Mouse (Mus musculus) large intestine, adult 2 months (tissue): ENCODE measurements around the gene Cyp27a1. TPM values are rescaled to one million over a fixed set of nuclear protein-coding genes. Genes with fewer than 3 reads are reported as not detected.

Experiments
- DNase-seq: peaks from one replicate; pipeline ENCODE4 v3.0.0-alpha.2; 2012; ENCODE audit warnings: low read depth, low spot score
- WGBS: fragments of 180-500 bp; shearing (Covaris S2); methylation state at CpG from one replicate; pipeline ENCODE4 v1.1.7; 2018; 5-methylcytosine and 5-hydroxymethylcytosine counted together
- polyA plus RNA-seq: library from polyadenylated mRNA; depleted of rRNA; stranded (reverse); fragments of >200 nt; gene quantifications from 2 replicates; pipeline ENCODE4 v1.2.3, GENCODE M21; 2012; rRNA removed

Gene Cyp27a1
- polyA plus RNA-seq, 1 experiment, result 17.2 TPM

DNA sequence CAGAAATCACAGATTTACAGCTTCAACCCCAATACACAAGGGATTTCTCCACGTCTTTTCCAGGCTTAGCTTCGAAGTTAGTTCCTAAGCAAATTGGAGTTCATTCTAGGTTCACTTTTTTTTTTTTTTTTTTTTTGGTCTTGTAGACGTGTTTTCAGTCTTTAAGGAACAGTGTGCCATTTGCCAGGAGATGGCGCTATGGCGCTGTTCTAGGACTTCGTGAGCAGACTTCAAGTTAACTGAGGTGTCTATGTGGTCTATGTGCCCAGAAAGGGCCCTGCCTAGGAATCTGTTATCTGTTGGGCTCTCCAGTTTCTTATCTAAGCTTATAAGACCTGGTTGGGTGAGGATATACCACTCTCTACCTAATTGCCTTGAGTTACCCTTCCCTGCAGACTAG, 49.7 kb downstream of the Cyp27a1 start:
- peak; percentile 44 for DNase-seq
- 2% methylated on average over 6 of the region's 6 CpGs for WGBS

DNA sequence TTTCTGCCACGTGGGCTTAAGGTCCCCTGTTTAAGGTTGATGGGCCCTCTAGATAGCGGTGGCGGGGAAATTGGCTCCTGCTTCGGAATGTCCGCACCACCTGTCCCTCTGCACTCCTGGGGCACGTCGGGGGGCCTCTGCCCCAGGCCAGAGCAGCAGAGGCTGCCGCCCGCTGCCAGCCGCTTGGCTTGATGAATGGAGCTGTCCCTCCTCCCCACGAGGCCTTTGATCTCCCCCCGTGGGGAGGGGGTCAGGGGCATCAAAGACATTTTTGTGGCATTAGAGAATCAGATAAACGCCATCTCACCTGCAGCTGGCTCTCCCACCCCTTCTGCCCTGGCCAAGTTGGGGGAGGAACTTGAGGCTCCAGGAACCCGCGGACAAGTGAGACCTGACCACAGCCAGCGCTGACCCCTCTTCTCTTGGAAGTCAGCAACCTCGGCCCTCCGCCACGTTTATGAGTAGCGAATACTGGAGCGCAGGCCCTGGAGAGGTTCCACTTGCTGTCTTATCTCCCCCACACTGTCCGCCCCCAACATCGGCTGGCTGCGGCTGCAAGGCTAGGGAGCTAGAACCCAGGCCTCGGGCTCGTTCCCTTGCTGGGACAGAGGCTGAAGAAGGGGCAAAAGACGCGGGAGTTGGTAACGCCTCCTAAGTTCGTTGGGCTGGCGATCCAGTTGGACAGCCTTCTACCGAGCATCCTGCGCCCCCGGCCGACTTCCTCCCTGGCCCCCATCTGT, 57.5 kb downstream of the Cyp27a1 start:
- 8% methylated on average over 35 of the region's 35 CpGs for WGBS
- no peak for DNase-seq

- under 1% methylated on average over 23 of the region's 26 CpGs for WGBS
- DNase-seq, result no peak
Observed at GRCm38 (mm10) chr1:74771467-74771844, 58.1 kb downstream of the Cyp27a1 start.

DNA sequence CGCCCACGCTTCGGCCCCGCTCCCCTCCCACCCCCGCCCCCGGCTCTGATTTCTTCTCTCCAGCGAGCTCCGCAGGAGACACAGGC, 58.3 kb downstream of the Cyp27a1 start, which contains the start of gene Wnt6:
TSS of gene Wnt6 (plus strand) at position 48 of the 86 bp plus-strand sequence.
- no peak for DNase-seq
- WGBS, result 3% methylated on average over 5 of the region's 8 CpGs

GRCm38 (mm10) chr1:74771931-74772620, 58.7 kb downstream of the Cyp27a1 start:
- 2% methylated on average over 51 of the region's 51 CpGs for WGBS
- no peak for DNase-seq

DNA sequence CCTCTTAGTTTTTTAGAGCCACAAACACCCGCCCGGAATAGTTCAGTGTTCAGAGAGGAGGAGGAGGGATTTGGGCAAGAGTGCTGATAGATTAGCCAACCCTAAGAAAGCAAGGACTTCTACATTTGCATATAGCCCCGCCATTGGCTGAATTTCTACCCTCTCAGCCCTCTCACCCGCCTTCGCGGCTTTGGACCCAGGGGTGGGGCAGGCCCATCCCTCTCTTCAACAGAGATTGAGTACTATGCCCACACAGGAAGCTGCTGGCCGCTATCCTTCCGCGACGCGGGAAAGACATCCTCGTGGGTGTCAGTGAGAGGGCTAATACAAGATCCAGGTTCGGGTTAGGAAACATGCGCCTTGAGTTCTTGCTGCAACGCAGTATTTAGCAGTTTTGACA, 59.8 kb downstream of the Cyp27a1 start:
- DNase-seq, result peak; percentile 56
- 1% methylated on average over 15 of the region's 15 CpGs for WGBS

DNA sequence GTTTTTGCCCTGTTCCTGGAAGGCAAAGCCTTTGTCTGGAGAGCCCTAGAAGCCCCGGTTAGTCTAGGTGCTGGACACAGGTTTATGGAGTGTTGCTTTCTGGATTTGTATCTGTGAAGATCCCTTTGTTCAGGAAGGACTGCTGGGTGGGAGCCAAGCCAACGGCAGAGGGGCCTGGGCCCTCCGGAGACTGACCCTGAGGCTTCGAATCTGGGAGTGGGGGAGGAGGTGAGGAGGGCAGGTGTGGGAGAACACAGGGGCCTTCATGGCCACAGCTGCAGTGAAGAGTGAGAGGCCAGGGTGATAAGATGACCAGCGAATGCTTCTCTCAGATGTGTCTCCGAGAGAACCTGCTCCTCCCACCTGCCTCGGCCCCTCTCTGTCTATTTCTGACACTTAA, 60.7 kb downstream of the Cyp27a1 start:
- no peak for DNase-seq
- WGBS, result 44% methylated on average over 7 of the region's 7 CpGs

DNA sequence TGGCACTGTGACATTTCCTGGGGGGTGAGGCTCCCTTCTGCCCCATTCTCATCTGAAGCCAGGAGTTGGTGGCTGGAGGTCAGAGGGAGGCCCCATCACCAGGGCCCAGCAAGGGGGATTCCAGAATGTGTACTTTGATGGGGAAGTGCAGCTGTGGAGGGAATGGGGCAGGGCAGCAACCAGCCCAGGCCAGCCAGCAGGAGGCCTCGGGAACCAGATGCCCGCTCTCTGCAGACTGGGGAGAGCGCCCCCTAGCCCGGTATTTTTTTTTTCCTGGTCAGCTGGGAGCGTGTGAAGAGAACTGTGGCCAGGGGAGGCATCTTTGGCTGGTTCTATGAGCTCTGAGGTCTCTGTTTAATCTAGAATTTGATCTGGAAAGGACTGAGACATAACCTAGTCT, 62.4 kb downstream of the Cyp27a1 start:
- no peak for DNase-seq
- WGBS, result 32% methylated on average over 5 of the region's 5 CpGs

- no peak for DNase-seq
- WGBS, result 32% methylated on average over 3 of the region's 3 CpGs
Observed at GRCm38 (mm10) chr1:74778934-74779486, 65.6 kb downstream of the Cyp27a1 start.

DNA sequence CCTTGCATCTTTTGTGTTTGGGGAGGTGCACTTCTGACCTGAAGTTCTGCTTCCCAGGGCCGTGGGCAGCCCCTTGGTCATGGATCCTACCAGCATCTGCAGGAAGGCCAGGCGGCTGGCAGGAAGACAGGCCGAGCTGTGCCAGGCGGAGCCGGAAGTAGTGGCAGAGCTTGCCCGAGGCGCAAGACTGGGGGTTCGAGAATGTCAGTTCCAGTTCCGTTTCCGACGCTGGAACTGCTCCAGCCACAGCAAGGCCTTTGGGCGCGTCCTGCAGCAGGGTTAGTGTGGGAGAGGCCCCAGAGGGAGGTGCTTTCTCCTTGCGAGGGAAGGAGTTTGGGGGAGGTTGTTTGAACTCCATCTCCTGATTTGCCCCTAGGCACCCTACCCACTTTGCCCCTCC, 68.7 kb downstream of the Cyp27a1 start:
- 30% methylated on average over 14 of the region's 14 CpGs for WGBS
- DNase-seq, result no peak

- DNase-seq, result no peak
- WGBS, result 11% methylated on average over 13 of the region's 13 CpGs
Observed at GRCm38 (mm10) chr1:74783554-74783953, 70.2 kb downstream of the Cyp27a1 start.

DNA sequence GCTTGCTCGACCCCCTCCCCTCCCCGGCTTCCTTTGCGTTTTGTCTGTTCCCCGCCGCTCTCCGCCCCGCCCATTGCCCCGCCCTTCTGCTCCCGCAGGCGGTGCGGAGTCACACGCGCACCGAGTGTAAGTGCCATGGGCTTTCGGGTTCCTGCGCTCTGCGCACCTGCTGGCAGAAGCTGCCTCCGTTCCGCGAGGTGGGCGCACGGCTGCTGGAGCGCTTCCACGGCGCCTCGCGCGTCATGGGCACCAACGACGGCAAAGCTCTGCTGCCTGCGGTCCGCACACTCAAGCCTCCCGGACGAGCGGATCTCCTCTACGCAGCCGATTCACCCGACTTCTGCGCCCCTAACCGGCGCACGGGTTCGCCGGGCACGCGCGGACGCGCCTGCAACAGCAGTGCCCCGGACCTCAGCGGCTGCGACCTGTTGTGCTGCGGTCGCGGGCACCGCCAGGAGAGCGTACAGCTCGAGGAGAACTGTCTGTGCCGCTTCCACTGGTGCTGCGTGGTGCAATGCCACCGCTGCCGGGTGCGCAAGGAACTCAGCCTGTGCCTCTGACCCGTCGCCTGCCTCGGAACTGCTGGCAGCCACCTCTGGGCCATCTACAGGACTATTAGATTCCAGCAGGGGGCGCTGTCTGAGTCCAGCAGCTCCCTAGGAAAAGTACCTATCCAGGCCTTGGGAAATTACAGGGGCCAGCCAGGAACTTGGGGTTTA, 70.8 kb downstream of the Cyp27a1 start:
- WGBS, result 2% methylated on average over 67 of the region's 67 CpGs
- DNase-seq, result no peak

Other genes with a start within 250 kb of the Cyp27a1 start
- 25.5 and 35.7 TPM in 2 replicates for gene Cnot9, start 207.5 kb upstream of the Cyp27a1 start, polyA plus RNA-seq
- 0.11 TPM in 2 replicates for gene Plcd4, start 170.7 kb upstream of the Cyp27a1 start, polyA plus RNA-seq
- 2.6 and 4.0 TPM in 2 replicates for gene Usp37, start 169.3 kb upstream of the Cyp27a1 start, polyA plus RNA-seq
- gene Zfp142, start 125.3 kb upstream of the Cyp27a1 start, polyA plus RNA-seq, result 5.3 and 7.4 TPM in 2 replicates
- gene Bcs1l, start 125.3 kb upstream of the Cyp27a1 start, polyA plus RNA-seq, result 16.3 and 18.5 TPM in 2 replicates
- gene Rnf25, start 112.2 kb upstream of the Cyp27a1 start, polyA plus RNA-seq, result 40.2 and 52.1 TPM in 2 replicates
- gene Stk36, start 112.1 kb upstream of the Cyp27a1 start, polyA plus RNA-seq, result 0.61 and 0.63 TPM in 2 replicates
- gene Ttll4, start 51.8 kb upstream of the Cyp27a1 start, polyA plus RNA-seq, result 9.1 and 14.3 TPM in 2 replicates
- 0.10 and 0.45 TPM in 2 replicates for gene Prkag3, start 35.6 kb downstream of the Cyp27a1 start, polyA plus RNA-seq
- gene Wnt6, start 58.3 kb downstream of the Cyp27a1 start, polyA plus RNA-seq, result 1.2 and 3.4 TPM in 2 replicates
- 0.04 and 0.25 TPM in 2 replicates for gene Wnt10a, start 77.9 kb downstream of the Cyp27a1 start, polyA plus RNA-seq
- gene Cdk5r2, start 141.4 kb downstream of the Cyp27a1 start, polyA plus RNA-seq, result 0.58 and 0.69 TPM in 2 replicates
- gene Fev, start 171.8 kb downstream of the Cyp27a1 start, polyA plus RNA-seq, result 0.62 and 0.81 TPM in 2 replicates
- 0.63 and 1.3 TPM in 2 replicates for gene Cryba2, start 179.6 kb downstream of the Cyp27a1 start, polyA plus RNA-seq
- gene Cfap65, start 222.0 kb downstream of the Cyp27a1 start, polyA plus RNA-seq, result 0.09 and 0.25 TPM in 2 replicates
- 45.0 and 78.1 TPM in 2 replicates for gene Ihh, start 238.1 kb downstream of the Cyp27a1 start, polyA plus RNA-seq